Mouse (Mus musculus) right cerebral cortex, postnatal 14 days (tissue): ENCODE measurements around the gene Tnfaip8l1.

Experiments used
- DNase-seq: peaks from one replicate; pipeline ENCODE4 v3.0.0; 2022

Gene Tnfaip8l1

DNA sequence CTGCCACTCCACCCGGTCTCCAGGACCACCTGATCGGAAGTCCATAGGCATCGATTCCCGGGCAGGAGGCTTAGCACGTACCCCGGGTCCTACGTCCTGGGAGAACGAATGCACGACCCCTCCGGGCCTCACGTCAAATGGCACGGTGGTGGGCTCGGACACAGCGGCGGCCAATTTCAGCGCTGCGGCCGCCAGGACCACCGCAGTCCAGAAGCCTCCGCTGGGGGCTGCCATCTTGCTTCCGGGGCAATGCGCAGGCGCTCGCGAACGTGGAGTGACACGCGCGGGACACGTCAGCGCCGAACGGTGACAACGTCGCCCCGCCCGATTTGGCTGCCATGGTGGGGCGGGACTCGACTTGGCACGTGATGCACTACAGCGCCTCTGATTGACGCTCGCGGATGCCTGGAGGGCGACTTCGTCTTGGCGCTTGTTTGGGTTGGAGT lies 21.4 kb downstream of the Tnfaip8l1 start, which contains the start of gene Mydgf:
Gene Mydgf, minus strand, starts transcription at position 263 of the 446 bp plus-strand sequence.
- DNase-seq: peak; percentile 97

DNA sequence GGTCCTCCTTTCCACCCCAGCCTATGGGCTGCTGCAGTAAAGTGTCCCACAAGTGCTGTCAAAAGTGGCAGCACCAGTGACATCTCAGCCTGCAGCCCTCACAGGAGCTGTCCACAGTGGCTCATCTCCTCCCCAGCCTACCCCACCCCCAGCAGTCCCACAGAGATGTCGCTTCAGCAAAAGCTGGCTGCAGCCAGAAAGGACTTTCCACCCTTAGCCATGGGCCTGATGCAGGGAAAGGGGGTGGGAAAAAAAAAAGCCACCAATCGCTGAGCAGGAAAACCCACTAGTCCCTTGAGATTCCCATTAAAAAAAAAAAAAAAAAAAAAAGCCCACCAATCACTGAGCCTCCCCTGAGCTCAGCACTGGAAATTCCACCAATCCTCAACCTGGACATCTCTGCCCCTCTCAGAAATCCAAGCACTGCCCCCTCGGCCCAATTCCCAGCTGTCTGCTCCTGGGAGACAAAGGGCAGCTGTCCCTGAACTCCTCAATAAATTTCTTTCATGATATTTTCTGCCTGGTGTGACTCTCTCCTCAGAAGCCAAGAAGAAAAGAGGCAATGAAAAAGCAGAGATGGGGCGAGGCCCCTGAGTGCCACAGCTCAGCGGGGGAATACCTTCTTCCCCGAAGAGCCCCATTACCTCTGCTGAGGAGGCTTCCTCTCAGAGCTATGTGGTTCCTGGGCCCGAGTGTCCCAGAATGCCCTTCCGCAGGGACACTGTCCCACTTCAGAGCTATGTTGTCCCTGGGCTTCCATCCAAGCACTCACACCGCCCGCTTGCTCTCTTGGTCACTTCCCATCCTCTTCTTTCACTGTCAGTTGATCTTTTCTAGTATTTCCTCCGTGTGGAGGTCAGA lies 23.2 kb downstream of the Tnfaip8l1 start:
- DNase-seq: no peak

DNA sequence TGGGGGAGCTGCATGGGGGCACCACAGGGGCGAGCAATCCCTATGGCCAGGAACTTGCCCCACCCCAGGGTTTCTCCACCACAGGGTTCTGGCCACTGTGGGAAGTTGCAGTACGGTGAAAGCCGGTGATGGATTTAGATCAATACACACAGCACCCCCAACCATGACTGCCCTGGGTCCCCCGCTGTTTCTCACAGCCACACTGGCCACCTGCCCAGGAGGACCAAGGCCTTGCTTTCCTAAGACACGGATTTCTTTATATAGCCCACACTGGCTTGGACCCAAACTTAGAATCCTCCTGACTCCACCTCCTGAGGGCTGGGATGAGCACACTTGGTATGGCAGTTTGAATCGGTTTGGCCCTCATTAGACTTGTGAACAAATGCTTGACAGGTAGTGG lies 29.0 kb downstream of the Tnfaip8l1 start:
- DNase-seq: no peak

DNA sequence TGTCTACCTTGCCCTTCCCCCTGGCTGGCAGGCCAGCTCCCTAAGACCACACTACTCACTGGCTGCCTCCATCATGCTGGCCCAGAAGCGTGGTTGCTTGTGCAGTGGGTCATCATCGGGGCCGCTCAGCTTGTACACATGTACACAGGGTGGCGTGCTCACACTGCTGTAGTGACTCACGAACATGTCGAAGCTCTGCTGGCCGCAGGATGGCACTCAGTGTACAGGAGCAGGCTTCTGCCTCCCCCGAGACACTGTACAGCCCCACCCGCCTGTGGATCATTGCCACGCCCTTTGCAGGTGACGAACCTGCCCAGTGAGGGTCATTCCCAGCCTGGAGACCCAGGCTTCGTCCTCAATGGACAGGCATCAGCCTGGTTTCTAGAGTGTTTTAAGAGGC lies 32.1 kb downstream of the Tnfaip8l1 start:
- no peak for DNase-seq

DNA sequence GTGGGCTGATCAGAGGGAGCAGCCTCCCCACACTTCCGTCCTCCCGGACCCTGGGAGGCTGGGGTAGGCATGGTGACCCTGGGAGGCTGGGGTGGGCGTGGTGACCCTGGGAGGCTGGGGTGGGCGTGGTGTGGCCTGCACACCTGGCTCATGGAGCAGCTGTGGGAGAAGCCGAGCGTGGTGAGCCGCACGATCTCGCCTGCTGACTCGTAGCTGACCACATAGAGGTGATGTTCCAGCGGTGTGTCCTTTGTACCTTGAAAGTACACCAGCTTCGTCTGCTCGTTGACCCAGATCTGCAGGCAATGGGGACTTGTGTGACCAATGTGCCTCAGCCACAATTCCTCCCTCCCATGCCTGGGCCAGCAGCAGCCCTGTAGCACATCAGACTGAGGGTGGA lies 32.5 kb downstream of the Tnfaip8l1 start:
- no peak for DNase-seq

DNA sequence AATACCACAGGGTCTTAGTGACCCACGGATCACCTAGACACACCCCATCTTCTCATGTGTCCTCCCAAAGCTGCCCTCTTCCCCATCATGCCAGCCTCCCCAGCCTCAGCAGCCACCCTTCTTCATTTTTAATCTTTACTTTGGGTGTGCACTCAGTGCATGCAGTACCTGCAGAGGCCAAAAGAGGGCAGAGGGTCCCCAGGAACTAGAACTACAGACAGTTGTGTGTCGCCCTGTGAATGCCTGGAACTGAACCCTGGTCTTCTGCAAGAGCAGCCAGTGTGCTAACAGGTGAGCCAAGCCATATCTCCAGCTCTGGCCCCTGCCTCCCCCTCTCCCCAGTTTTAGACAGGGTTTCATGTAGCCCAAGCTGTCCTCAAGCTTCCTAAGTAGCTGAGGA lies 34.6 kb downstream of the Tnfaip8l1 start:
- no peak for DNase-seq

DNA sequence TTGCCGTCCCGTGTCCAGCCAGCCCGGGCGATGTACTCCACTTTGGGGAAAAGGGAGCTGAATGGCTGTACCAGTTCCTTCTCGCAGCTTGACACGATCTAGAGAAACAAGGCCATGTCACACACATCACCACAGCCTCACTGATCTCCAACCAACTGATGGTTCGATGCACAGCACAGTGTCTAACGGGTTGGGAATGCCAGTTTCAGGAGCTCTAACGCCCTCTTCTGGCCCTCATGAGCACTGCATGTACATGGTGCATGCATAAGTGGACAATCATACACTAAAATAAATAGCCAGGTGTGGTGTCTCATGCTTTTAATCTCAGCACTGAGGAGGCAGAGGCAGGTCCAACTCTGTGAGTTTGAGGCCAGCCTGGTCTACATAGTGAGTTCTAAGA lies 38.3 kb downstream of the Tnfaip8l1 start:
- no peak for DNase-seq

DNA sequence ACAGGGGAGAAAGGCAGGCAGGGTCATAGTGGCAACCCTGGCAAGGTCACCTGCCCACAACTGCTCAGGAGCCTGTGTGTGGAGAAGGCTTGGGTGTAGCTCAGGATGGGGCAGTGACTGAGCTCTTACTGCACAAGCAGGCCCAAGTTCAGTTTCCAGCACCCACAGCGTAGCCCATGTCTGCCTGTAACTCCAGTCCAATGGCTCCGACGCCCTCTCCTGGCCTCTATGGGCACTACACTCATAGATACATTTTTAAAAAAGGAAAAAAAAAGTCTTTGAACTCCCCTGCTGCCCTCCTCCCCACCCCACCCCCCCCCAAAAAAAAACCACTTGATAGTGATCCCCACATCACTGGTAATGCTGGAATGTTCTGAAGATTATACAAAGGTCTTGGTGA lies 39.4 kb downstream of the Tnfaip8l1 start:
- no peak for DNase-seq

DNA sequence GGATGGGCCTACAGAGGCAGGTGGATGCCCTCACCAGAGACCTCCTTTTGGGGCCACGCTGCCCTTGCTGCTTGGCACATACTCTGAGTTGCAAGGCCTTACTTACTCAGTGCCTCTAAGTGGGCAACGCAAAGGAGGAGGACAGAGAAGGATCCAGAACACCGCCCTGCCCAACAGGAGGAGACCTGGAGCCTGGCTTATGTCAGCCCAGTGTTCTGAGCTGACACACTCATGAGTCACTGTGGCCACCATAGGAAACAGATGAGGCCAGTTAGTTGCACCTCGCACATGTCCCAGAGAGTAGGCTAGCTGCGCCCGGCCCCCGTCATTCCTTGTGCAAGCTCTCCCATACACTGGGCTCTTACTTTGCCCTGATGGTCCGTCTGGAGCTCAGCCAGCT lies 40.2 kb downstream of the Tnfaip8l1 start:
- DNase-seq: no peak

DNA sequence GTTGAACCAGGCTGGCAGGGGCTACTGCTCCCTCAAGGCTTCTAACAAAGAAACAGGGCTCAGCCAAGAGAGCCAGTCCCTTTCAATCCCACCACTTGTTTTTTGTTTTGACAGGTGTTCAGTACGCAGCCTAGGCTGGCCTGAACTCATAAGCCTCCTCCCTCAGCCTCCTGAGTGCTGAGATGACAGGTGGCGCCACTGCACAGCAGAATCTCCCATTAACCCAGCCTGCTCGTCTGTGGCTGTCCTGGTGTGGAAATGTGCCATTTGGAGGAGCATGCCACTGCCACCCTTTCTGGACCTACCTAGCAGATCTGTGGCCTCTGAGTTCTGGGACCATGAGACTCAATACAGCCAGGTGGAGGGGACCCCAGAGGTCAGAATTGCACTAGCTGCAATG lies 41.5 kb downstream of the Tnfaip8l1 start:
- DNase-seq: no peak

DNA sequence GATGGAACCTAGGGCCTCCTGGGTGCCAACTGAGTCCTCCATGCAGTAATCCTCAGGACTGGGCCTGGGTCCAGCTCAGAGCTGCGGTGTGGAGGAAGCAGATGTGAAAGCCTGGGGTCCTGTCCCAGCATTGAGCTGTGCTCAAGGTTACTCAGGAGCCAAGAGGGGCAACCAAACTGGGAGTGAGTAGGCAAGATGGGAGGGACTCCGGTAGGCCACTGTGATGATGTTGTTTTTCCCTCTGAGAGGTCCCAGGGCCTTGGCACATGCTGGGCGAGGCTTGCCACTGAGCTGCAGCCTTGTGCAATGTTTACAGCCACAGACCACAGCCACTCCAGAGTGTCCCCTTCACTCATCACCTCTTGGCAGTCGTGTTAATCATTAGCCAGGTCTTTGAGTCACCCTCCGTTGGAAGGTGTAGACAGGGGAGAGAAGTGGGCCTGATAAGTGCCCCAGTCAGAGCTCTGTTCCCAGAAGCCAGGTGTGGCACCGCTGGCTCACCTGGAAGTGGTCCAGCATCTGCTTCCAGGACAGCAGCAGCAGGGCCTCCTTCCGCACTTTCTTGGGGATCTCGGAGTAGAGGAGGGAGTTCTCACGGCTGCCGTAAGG lies 44.1 kb downstream of the Tnfaip8l1 start:
- no peak for DNase-seq

DNA sequence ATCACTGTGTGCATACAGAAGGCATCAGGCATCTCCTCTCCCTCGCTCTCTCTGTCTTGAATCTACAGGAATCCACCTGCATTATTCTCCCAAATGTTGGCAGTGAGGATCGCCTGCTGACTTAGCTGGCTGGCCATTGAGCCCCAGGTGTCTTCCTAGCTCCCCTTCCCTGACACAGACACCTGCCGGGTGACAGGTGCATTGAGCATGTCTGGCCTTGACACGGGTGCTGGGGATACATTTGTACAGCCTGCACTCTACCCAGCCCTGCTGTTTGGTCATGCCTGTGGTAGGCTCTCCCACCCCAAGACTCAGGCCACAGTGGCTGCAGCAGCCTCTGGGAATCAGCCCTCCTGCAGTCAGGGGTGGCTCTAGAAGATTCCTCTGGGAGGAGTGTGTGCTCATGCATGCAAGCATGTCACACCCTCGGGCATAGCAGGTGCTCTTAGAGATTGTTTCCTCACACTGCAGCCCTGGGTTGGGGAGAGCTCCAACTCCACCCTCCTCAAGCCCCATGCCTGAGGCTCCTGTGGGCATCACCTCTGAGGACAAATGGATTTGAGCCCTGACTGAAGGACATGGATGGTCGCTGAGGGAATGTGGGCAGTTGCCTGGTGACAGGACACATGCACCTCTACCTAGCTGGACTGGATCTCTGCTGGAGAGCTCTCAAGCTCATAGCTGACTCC lies 44.9 kb downstream of the Tnfaip8l1 start:
- DNase-seq: no peak

DNA sequence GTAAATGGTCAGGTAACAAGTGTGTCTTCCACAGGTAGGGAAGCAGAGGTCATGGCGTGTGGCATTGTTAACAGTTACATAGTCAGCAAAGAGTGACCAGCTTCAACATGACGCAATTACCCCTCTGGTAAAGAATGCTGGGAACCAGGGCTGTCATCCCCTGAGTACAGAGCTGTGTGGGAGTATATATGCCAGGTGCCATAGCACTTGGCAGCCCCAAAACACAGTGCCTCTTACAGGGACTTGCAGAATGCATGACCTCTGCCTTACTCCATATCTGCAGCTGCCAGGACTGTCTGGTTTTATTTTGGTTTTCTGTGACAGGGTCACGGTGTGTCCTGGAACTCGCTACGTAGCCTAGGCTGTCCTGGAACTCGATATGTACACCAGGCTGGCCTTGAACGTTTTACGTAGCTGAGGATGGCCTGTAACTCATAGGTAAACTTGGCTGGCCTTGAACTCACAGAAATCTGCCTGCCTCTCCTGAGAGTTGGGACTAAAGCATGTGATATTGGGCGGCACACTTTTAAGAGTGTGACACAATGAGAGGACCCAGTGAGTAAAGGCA lies 45.8 kb downstream of the Tnfaip8l1 start:
- no peak for DNase-seq

DNA sequence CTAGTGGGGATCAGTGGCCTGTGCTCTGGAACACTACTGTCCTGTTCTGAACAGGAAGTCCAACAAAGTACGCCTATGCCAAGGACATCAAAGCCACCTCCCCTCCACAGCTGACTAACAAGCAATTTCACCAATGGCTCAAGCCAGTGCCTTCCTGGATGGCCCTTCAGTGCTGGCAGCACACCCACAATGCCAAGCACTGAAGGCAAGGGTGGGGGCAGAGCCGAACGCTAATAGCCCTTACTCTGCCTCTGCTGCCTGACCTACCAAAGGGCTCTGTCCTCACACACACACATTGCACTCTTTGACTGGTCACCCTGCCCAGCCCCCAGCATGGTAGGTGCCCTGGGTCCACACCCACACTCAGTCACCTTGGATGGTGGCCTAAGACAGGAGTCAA lies 46.5 kb downstream of the Tnfaip8l1 start:
- no peak for DNase-seq

DNA sequence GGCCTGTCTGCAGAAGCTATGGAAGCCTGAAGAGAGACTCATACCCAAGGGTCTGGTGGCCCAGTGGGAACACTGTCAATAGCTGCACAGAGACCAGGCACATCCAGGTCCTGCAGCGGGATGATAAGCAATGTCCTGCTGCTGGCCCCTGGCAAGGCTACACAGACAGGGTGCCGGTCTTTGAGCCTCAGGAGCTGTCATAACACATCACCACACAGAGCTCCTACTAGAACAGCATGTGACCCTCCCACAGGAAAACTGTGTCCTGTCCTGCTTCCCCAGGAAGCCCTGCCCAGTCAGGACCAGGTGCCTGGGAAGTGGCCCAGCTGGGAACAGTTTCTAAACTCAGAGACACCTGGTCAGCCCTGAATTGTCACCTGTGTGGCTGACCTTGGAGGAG lies 48.8 kb downstream of the Tnfaip8l1 start:
- no peak for DNase-seq

DNA sequence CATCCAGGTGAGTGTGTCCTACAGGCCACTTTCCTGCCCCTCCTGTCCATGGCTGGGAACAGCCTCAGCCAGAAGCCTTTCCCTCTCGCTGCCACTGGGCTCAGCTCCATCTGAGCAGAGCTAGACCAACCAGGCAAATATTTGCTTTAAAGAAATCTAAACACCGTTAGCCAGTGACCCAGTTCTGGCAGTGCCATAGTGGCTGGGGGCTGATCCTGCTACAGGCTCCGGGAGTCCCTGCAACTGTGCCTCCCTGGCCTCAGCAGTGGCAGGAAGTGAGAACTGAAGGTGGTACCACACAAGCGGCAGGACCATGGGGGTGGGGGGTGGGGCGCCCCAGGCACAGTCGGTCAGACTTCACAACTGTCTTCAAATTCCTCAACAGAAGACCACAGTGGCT lies 50.4 kb downstream of the Tnfaip8l1 start:
- DNase-seq: no peak

DNA sequence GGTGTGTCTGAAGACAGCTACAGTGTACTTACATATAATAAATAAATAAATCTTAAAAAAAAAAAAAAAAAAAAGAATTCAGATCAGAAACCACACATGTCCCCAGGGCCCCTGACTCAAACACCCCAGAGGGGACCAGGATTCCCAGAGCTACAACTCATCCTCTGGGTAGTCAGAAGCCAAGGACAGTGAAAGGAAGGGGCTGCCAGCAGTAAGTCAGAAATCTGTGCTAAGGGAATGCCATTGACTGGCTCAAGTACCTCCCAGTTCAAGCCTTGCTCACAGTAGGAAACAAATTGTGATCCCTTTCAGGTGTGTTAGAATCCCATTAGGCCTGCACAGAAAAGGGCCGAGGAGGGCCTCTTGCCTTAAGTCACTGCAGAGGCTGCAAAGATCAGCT lies 52.0 kb downstream of the Tnfaip8l1 start:
- DNase-seq: no peak

DNA sequence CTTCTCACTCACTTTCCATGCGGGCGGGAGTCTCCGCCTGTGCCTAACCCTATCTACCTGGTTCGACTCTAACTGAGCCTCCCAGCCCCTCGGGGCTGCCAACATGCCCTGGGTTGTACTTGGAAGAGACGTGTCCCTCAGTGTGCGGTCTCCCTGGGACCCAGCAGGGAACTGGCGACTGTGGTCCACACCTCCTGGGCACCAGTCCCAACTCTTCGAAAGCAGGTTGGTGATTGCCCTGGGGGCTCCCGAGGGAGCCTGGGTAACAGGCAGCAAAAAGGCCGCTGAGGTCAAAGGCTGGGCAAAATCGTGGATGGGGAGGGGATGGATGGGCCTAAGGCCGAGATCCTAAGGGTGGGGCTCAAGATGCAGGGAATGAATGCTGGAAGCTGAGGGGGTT lies 55.4 kb downstream of the Tnfaip8l1 start:
- no peak for DNase-seq

DNA sequence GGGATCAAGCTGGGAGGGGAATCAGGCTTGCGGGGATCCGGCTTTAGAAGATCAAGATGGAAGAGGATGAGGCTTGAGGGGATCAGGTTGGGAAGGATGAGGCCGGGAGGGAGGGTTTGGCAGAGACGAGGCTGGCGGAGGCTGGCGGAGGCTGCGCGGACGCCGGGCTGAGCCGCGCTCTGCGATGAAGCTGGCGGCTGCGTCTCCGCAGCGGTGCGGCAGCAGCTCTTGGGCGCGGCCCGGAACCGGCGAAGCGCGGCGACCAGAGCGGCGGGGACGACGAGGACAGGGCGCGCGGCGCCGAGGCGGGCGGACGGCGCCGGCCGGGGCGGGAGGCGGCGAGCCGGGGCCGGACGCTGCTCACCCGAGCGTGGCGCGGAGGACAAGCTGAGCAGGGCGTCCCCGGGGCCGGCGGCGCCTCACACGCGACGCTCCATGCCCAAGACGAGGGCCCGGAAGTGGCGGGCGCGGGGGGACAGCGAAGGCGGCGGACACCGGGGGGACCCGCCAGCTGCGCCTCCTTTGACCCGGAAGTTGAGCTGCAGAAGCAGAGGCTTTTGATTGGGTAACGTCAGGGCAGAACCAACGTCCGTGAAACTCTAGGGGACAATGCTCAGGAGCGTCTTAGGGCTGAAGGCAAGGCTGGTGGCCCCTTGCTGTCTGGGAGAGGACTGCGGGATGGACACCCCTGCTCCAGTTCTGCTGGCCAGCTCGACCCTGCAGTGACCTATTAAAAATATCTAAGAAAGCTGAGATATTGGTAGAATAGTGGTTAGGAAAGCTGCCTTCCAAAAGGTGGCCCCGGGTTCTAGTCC lies 56.3 kb downstream of the Tnfaip8l1 start, which contains the start of gene Dpp9:
Gene Dpp9, minus strand, starts transcription at position 529 of the 815 bp plus-strand sequence.
- peak; percentile 85 for DNase-seq

DNA sequence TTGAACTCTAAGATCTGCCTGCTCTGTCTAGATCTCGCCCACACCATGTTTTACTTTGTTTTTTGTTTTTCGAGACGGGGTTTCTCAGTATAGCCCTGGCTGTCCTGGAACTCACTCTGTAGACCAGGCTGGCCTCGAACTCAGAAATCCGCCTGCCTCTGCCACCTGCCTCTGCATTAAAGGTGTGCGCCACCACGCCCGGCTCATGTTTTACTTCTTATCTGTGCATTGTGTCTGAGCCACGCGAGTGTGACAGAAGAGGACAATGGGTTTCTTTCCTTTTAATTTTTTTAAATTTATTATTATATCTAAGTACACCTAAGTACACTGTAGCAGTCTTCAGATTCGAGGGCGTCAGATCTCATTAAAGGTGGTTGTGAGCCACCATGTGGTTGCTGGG lies 57.0 kb downstream of the Tnfaip8l1 start:
- DNase-seq: no peak

DNA sequence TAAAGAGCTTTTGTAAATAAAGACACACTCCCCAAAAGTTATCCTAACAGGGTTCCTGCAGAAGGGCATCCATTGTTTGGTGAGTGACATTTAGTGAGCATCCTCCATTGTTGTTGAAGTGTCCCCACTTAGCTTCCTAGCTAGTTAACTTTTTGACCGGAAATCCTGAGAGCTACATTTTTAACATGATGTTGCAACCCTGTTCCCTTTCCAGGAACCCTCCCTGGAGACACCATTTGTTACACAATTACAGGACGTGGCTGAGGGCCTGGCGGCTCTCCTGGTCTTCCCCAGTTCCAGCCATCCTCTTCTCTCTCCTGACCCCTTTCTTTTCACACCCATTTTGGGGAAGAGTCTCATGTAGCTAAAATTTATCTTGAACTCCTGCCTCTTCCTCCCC lies 57.5 kb downstream of the Tnfaip8l1 start:
- no peak for DNase-seq
